Mouse (Mus musculus): ENCODE results near the gene Rab5b.
A peak's percentile ranks its signal among the peaks of the same experiment; 100 is the strongest.

GRCm38 (mm10) chr10:128673763-128674468 is 22.1 kb downstream of the Rab5b start, which contains the start of gene Suox:
- TF ChIP-seq CTCF (IDR thresholded peaks at IDR 0.05; ENCODE audit: extremely low read depth, insufficient read length, insufficient replicate concordance, low read depth, low read length) (peak; percentile 18; the same call in 1 of the 2 replicates), POLR2A (IDR thresholded peaks at IDR 0.05; ENCODE audit: low read depth, low read length) (peak; percentile 54)

Measured in small intestine, adult 2 months (tissue).